Mouse (Mus musculus) CH12.LX (cell line): ENCODE results near the gene H2-Eb1. TPM values are rescaled to one million over a fixed set of nuclear protein-coding genes. Genes with fewer than 3 reads are reported as not detected.

Source experiments
- DNase-seq: peaks from one replicate; pipeline ENCODE4 v3.0.0-alpha.2; 2013; ENCODE audit errors: extremely low read depth
- H3K27ac ChIP-seq: 2 replicates; pipeline ENCODE4 v1.5.1; 2012; ENCODE audit warnings: low read depth, mild to moderate bottlenecking, control low read depth, moderate library complexity; ENCODE audit not compliant: insufficient read depth
- H3K27me3 ChIP-seq: replicated peaks from 2 replicates; pipeline ENCODE3; 2012; ENCODE audit warnings: inconsistent platforms
- H3K36me3 ChIP-seq, 2 experiments: replicated peaks in 1 of 2; 2 replicates each; pipeline versions ENCODE3 to v1.6.1; 2012; ENCODE audit warnings: inconsistent platforms in 1 of 2, low read length in 1 of 2, mild to moderate bottlenecking in 1 of 2, mixed read lengths in 1 of 2, moderate library complexity in 1 of 2; ENCODE audit not compliant: control insufficient read depth in 1 of 2, insufficient read depth in 1 of 2
- H3K4me1 ChIP-seq, 2 experiments: 2 replicates each; pipeline ENCODE4 v1.6.1; 2012; ENCODE audit warnings: inconsistent platforms in 1 of 2, moderate library complexity in 1 of 2; ENCODE audit not compliant: insufficient read depth in 2 of 2, control insufficient read depth in 1 of 2
- H3K4me2 ChIP-seq: 2 replicates; pipeline ENCODE4 v1.6.1; 2012; ENCODE audit warnings: low read depth, mild to moderate bottlenecking, control low read depth; ENCODE audit not compliant: poor library complexity, insufficient read depth, severe bottlenecking
- H3K4me3 ChIP-seq, 3 experiments: fragments of 150-350 bp in 1 of 3; sonication (generic) in 1 of 3; replicated peaks in 1 of 3; 2 replicates each; pipeline versions ENCODE3 to v1.5.1; 2011 to 2012; ENCODE audit warnings: low read depth in 2 of 3, low read length in 2 of 3, mild to moderate bottlenecking in 2 of 3, moderate library complexity in 2 of 3, control low read depth in 1 of 3, improper control_type of control experiment in 1 of 3, inconsistent platforms in 1 of 3, mixed read lengths in 1 of 3; ENCODE audit not compliant: poor library complexity in 1 of 3
- H3K79me2 ChIP-seq: replicated peaks from 2 replicates; pipeline ENCODE4 v1.6.1; 2012; ENCODE audit warnings: mild to moderate bottlenecking, moderate library complexity; ENCODE audit not compliant: control insufficient read depth, poor library complexity, insufficient read depth, severe bottlenecking; ENCODE audit errors: extremely low read depth
- H3K9ac ChIP-seq: 2 replicates; pipeline ENCODE4 v1.6.1; 2012; ENCODE audit warnings: low read depth, mild to moderate bottlenecking, control low read depth, moderate library complexity; ENCODE audit not compliant: insufficient read depth
- H3K9me3 ChIP-seq: replicated peaks from 2 replicates; pipeline ENCODE3; 2012; ENCODE audit warnings: low read length, inconsistent platforms, mixed read lengths
- BHLHE40 ChIP-seq: IDR thresholded peaks from 2 replicates; pipeline ENCODE4 v1.6.1; 2011; ENCODE audit warnings: mild to moderate bottlenecking, low read depth, low read length, improper control_type of control experiment
- CHD1 ChIP-seq: IDR thresholded peaks from 2 replicates; pipeline ENCODE4 v1.6.1; 2012; ENCODE audit warnings: low read depth, low read length, improper control_type of control experiment, inconsistent platforms
- CHD2 ChIP-seq: IDR thresholded peaks from 2 replicates; pipeline ENCODE4 v1.6.1; 2011; ENCODE audit warnings: low read length, improper control_type of control experiment
- CTCF ChIP-seq, 2 experiments: IDR thresholded peaks in 1 of 2; conservative IDR thresholded peaks in 1 of 2; 2 replicates each; pipeline ENCODE4 v1.5.1; 2011 to 2012; ENCODE audit warnings: low read depth in 2 of 2, low read length in 2 of 2, improper control_type of control experiment in 1 of 2, inconsistent platforms in 1 of 2, mild to moderate bottlenecking in 1 of 2, moderate library complexity in 1 of 2
- E2F4 ChIP-seq: IDR thresholded peaks from 2 replicates; pipeline ENCODE4 v1.6.1; 2011; ENCODE audit warnings: low read depth, low read length, improper control_type of control experiment; ENCODE audit not compliant: insufficient replicate concordance
- ELF1 ChIP-seq: IDR thresholded peaks from 2 replicates; pipeline ENCODE4 v1.6.1; 2014; ENCODE audit warnings: low read depth, mild to moderate bottlenecking, inconsistent platforms, low read length, improper control_type of control experiment
- EP300 ChIP-seq: IDR thresholded peaks from 2 replicates; pipeline ENCODE4 v1.6.1; 2011; ENCODE audit warnings: low read length, improper control_type of control experiment
- ETS1 ChIP-seq: conservative IDR thresholded peaks from 2 replicates; pipeline ENCODE4 v1.6.1; 2012; ENCODE audit warnings: low read depth, mild to moderate bottlenecking, inconsistent platforms, low read length, improper control_type of control experiment, moderate library complexity
- GABPA ChIP-seq: IDR thresholded peaks from 2 replicates; pipeline ENCODE4 v1.6.1; 2012; ENCODE audit warnings: low read depth, low read length, improper control_type of control experiment, inconsistent platforms; ENCODE audit not compliant: insufficient replicate concordance
- HCFC1 ChIP-seq: IDR thresholded peaks from 2 replicates; pipeline ENCODE4 v1.6.1; 2012; ENCODE audit warnings: low read depth, mild to moderate bottlenecking, inconsistent platforms, low read length, improper control_type of control experiment
- IRF4 ChIP-seq: IDR thresholded peaks from 2 replicates; pipeline ENCODE4 v1.6.1; 2014; ENCODE audit warnings: low read depth, mild to moderate bottlenecking, inconsistent platforms, low read length, improper control_type of control experiment
- JUN ChIP-seq: IDR thresholded peaks from 2 replicates; pipeline ENCODE4 v1.6.1; 2011; ENCODE audit warnings: low read depth, mild to moderate bottlenecking, low read length, improper control_type of control experiment, moderate library complexity; ENCODE audit not compliant: insufficient read depth
- JUND ChIP-seq: conservative IDR thresholded peaks from 2 replicates; pipeline ENCODE4 v1.6.1; 2011; ENCODE audit warnings: low read depth, low read length, improper control_type of control experiment
- KAT2A ChIP-seq: IDR thresholded peaks from 2 replicates; pipeline ENCODE4 v1.6.1; 2012; ENCODE audit warnings: low read length, improper control_type of control experiment, inconsistent platforms; ENCODE audit not compliant: insufficient replicate concordance
- MAFK ChIP-seq: IDR thresholded peaks from 2 replicates; pipeline ENCODE4 v1.6.1; 2011; ENCODE audit warnings: low read length, improper control_type of control experiment; ENCODE audit not compliant: insufficient replicate concordance
- MAX ChIP-seq: IDR thresholded peaks from 2 replicates; pipeline ENCODE4 v1.6.1; 2011; ENCODE audit warnings: low read length, improper control_type of control experiment
- MAZ ChIP-seq: IDR thresholded peaks from 2 replicates; pipeline ENCODE4 v1.6.1; 2012; ENCODE audit warnings: low read depth, mild to moderate bottlenecking, inconsistent platforms, low read length, improper control_type of control experiment, moderate library complexity
- MEF2A ChIP-seq: IDR thresholded peaks from 2 replicates; pipeline ENCODE4 v1.6.1; 2014; ENCODE audit warnings: low read depth, mild to moderate bottlenecking, inconsistent platforms, low read length, improper control_type of control experiment, borderline replicate concordance
- MXI1 ChIP-seq: IDR thresholded peaks from 2 replicates; pipeline ENCODE4 v1.6.1; 2011; ENCODE audit warnings: mild to moderate bottlenecking, low read depth, low read length, improper control_type of control experiment
- MYC ChIP-seq: IDR thresholded peaks from 2 replicates; pipeline ENCODE4 v1.6.1; 2011; ENCODE audit warnings: low read depth, mild to moderate bottlenecking, improper control_type of control experiment, low read length
- NELFE ChIP-seq: IDR thresholded peaks from 2 replicates; pipeline ENCODE4 v1.6.1; 2011; ENCODE audit warnings: low read depth, low read length, improper control_type of control experiment
- NRF1 ChIP-seq: IDR thresholded peaks from 2 replicates; pipeline ENCODE4 v1.6.1; 2014; ENCODE audit warnings: low read depth, mild to moderate bottlenecking, inconsistent platforms, low read length, improper control_type of control experiment, moderate library complexity
- PAX5 ChIP-seq: IDR thresholded peaks from 2 replicates; pipeline ENCODE4 v1.6.1; 2012; ENCODE audit warnings: low read length, inconsistent platforms, mixed read lengths
- POLR2A ChIP-seq: IDR thresholded peaks from 2 replicates; pipeline ENCODE4 v1.6.1; 2011; ENCODE audit warnings: low read depth, mild to moderate bottlenecking, improper control_type of control experiment, low read length
- POLR2AphosphoS2 ChIP-seq: IDR thresholded peaks from 2 replicates; pipeline ENCODE4 v1.6.1; 2011; ENCODE audit warnings: low read depth, low read length, improper control_type of control experiment
- RAD21 ChIP-seq: IDR thresholded peaks from 2 replicates; pipeline ENCODE4 v1.6.1; 2011; ENCODE audit warnings: low read depth, mild to moderate bottlenecking, low read length, improper control_type of control experiment, moderate library complexity
- RCOR1 ChIP-seq: conservative IDR thresholded peaks from 2 replicates; pipeline ENCODE4 v1.6.1; 2012; ENCODE audit warnings: low read depth, mild to moderate bottlenecking, inconsistent platforms, low read length, improper control_type of control experiment
- SIN3A ChIP-seq: IDR thresholded peaks from 2 replicates; pipeline ENCODE4 v1.6.1; 2012; ENCODE audit warnings: low read length, improper control_type of control experiment, inconsistent platforms
- SMC3 ChIP-seq: IDR thresholded peaks from 2 replicates; pipeline ENCODE4 v1.6.1; 2011; ENCODE audit warnings: low read depth, low read length, improper control_type of control experiment
- TBP ChIP-seq: conservative IDR thresholded peaks from 2 replicates; pipeline ENCODE4 v1.6.1; 2011; ENCODE audit warnings: low read depth, low read length, improper control_type of control experiment
- TCF12 ChIP-seq: IDR thresholded peaks from 2 replicates; pipeline ENCODE4 v1.6.1; 2014; ENCODE audit warnings: low read depth, mild to moderate bottlenecking, inconsistent platforms, low read length, improper control_type of control experiment
- UBTF ChIP-seq: IDR thresholded peaks from 2 replicates; pipeline ENCODE4 v1.6.1; 2012; ENCODE audit warnings: low read depth, mild to moderate bottlenecking, inconsistent platforms, low read length, improper control_type of control experiment, moderate library complexity
- USF1 ChIP-seq: IDR thresholded peaks from 2 replicates; pipeline ENCODE4 v1.6.1; 2014; ENCODE audit warnings: low read depth, mild to moderate bottlenecking, inconsistent platforms, low read length, improper control_type of control experiment
- USF2 ChIP-seq: conservative IDR thresholded peaks from 2 replicates; pipeline ENCODE4 v1.6.1; 2011; ENCODE audit warnings: low read depth, low read length, improper control_type of control experiment
- ZC3H11A ChIP-seq: IDR thresholded peaks from 2 replicates; pipeline ENCODE4 v1.6.1; 2012; ENCODE audit warnings: low read depth, mild to moderate bottlenecking, inconsistent platforms, low read length, improper control_type of control experiment
- ZKSCAN1 ChIP-seq: IDR thresholded peaks from 2 replicates; pipeline ENCODE4 v1.6.1; 2012; ENCODE audit warnings: low read depth, inconsistent platforms, low read length, improper control_type of control experiment, borderline replicate concordance
- ZMIZ1 ChIP-seq: IDR thresholded peaks from 2 replicates; pipeline ENCODE4 v1.6.1; 2012; ENCODE audit warnings: low read depth, mild to moderate bottlenecking, inconsistent platforms, low read length, improper control_type of control experiment
- ZNF384 ChIP-seq: IDR thresholded peaks from 2 replicates; pipeline ENCODE4 v1.6.1; 2012; ENCODE audit warnings: low read depth, low read length, improper control_type of control experiment, inconsistent platforms
- dilution Hi-C: fragments of 300-500 bp; cut with MboI; formaldehyde crosslinking; loops from 2 replicates; pipeline ENCODE4 v1.14.3; 2020; ENCODE audit warnings: low sequenced_read_pairs; ENCODE audit not compliant: extremely low pct_unique_long_range_greater_than_20kb, extremely low pct_ligation_motif_present
- in situ Hi-C: fragments of 300-500 bp; cut with MboI; formaldehyde crosslinking; loops from 3 replicates; pipeline ENCODE4 v1.14.3; 2019; ENCODE audit warnings: low sequenced_read_pairs, low pct_ligation_motif_present, low pct_unique_long_range_greater_than_20kb, mixed read lengths
- polyA plus RNA-seq: library from polyadenylated mRNA; unstranded; fragments of >175 nt; gene quantifications from 2 replicates; pipeline ENCODE4 v1.2.1, GENCODE M21; 2012; ENCODE audit warnings: low read depth; ENCODE audit not compliant: insufficient read length
- total RNA-seq, 2 experiments: library from RNA; depleted of rRNA; stranded (reverse); fragments of 300-350 nt in 1 of 2; fragments of >200 nt in 1 of 2; gene quantifications; 2 replicates each; pipeline ENCODE4 v1.2.3; 2012 to 2014

H2-Eb1 gene
- total and polyA plus RNA-seq, 3 experiments, result 511 to 898 (median 629) TPM

DNA sequence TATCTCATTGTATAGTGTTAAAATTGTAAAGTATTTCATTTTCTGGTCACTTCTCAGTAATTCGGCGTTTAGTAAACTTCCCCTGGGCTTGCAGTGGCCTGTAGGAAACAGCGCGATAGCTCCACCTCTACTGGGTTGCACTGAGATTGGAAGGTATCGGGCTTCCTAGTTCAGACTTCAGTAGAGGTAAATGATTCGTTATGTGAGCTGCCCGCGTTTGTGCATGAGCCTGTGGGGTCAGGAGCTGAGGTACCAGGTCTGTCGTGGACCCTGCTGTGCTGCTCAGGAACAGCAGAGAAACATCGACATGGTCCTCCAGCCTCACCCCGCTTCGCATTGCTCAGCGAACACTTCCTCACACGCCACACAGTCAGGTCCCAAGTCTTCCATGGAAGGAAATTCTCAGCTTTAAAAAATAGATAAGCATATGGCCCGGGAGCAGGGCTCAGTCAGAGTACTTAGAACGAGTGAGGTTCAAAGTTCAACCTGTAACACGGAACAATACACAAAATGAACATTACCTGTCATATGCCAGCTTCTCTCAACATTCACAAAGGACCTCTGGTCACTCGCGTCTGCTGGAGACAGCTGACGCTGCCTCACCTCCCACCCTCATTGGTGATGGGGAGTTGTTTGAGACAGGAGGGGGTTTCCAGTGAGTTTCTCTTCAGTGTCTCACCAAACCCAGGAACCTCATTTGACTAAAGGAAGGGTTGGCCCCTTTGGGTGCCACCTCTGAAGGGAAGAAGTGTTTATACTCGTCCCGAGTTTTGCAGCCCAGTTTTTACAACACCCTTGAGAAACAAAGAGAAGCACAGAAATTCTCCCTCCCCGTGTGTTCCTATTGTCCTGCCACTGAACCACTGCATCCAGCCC lies 4.7 kb upstream of the H2-Eb1 start:
- H3K27ac ChIP-seq, result peak overlapping the region; percentile 87
- in situ Hi-C loops (no loop called here), dilution Hi-C loops (no loop called here)
- DNase-seq, result peak; percentile 98
- peaks cover 15 to 44% of the 10 kb centered on the region in 2 experiments for H3K4me1 ChIP-seq
- peak overlapping the region; percentile 27 for H3K9ac ChIP-seq
- peaks cover 3% of the 10 kb centered on the region for H3K9me3 ChIP-seq
- peak overlapping the region; percentile 24 to 49 (median 48) for H3K4me3 ChIP-seq
- TF ChIP-seq ZKSCAN1, result no peak
- TF ChIP-seq RCOR1, result 0 out of 2 replicates have a peak, but pooled peaks have one; percentile 66
- TF ChIP-seq MAX, result peak; percentile 85
- TF ChIP-seq POLR2A, result peak; percentile 74
- peak; percentile 52 for TF ChIP-seq JUND
- TF ChIP-seq KAT2A, result no peak
- TF ChIP-seq MYC, result peak; percentile 86
- TF ChIP-seq GABPA, result no peak
- peak; percentile 42; the same call in 1 of the 2 replicates for TF ChIP-seq NRF1
- no peak for TF ChIP-seq E2F4
- TF ChIP-seq MAFK, result 0 out of 2 replicates have a peak, but pooled peaks have one; percentile 26
- peak; percentile 87 for TF ChIP-seq SIN3A
- no peak for TF ChIP-seq POLR2AphosphoS2
- no peak for TF ChIP-seq SMC3
- peak; percentile 43; the same call in 1 of the 2 replicates for TF ChIP-seq MEF2A
- TF ChIP-seq HCFC1, result peak; percentile 40; the same call in 1 of the 2 replicates
- TF ChIP-seq ETS1, result peak; percentile 85
- TF ChIP-seq ZMIZ1, result peak; percentile 35; the same call in 1 of the 2 replicates
- TF ChIP-seq JUN, result no peak
- peak; percentile 64; the same call in 1 of the 2 replicates for TF ChIP-seq MXI1
- TF ChIP-seq USF1, result no peak
- TF ChIP-seq ELF1, result peak; percentile 58
- no peak for TF ChIP-seq CTCF (conservative IDR thresholded peaks at IDR 0.05 in 1 of 2, IDR thresholded peaks at IDR 0.05 in 1 of 2; ENCODE audit: low read depth in 2 of 2, low read length in 2 of 2)
- TF ChIP-seq NELFE, result peak; percentile 85
- no peak for TF ChIP-seq ZC3H11A
- TF ChIP-seq EP300, result peak; percentile 65
- no peak for TF ChIP-seq RAD21
- no peak for TF ChIP-seq USF2
- TF ChIP-seq BHLHE40, result peak; percentile 54
- peak; percentile 74 for TF ChIP-seq TCF12
- 0 out of 2 replicates have a peak, but pooled peaks have one; percentile 35 for TF ChIP-seq MAZ
- TF ChIP-seq IRF4, result peak; percentile 68; the same call in 1 of the 2 replicates
- TF ChIP-seq PAX5, result no peak
- no peak for TF ChIP-seq UBTF
- peak; percentile 98 for TF ChIP-seq CHD2
- peak; percentile 96 for TF ChIP-seq TBP
- no peak for TF ChIP-seq ZNF384
- no peak for TF ChIP-seq CHD1
- peak overlapping the region; percentile 69; the same call in 1 of the 2 replicates for H3K4me2 ChIP-seq
- peaks cover 0 to 5% of the 10 kb centered on the region in 2 experiments for H3K36me3 ChIP-seq
- H3K27me3 ChIP-seq, result no peaks in the 10 kb centered on the region
- H3K79me2 ChIP-seq, result 0 out of 2 replicates have a peak, but pooled peaks cover 2% of the 10 kb centered on the region
